Mouse (Mus musculus): ENCODE measurements around the gene Gm26602. TPM values are rescaled to one million over a fixed set of nuclear protein-coding genes. Genes with fewer than 3 reads are reported as not detected.

The Gm26602 gene
- polyA plus RNA-seq, 1 experiment from 2014 or later = 8.9 TPM

GRCm38 (mm10) chr10:79947502-79947901 lies 36.8 kb downstream of the Gm26602 start:
- peak overlapping the region; percentile 31; the same call in 1 of the 2 replicates for H3K9ac ChIP-seq (ENCODE audit: low read length)
- peaks cover 18% of the 10 kb centered on the region for H3K36me3 ChIP-seq (ENCODE audit: control insufficient read depth, insufficient read depth, low read length)
- TF ChIP-seq CTCF (IDR thresholded peaks at IDR 0.05; ENCODE audit: low read depth) (no peak), EP300 (optimal IDR thresholded peaks at IDR 0.05) (no peak)
- H3K4me1 ChIP-seq (replicated peaks; ENCODE audit: control insufficient read depth, insufficient read depth) = peaks cover 5% of the 10 kb centered on the region; the same call in 1 of the 2 replicates
- H3K4me2 ChIP-seq (replicated peaks; ENCODE audit: low read depth) = no peak overlapping the region
- no peaks in the 10 kb centered on the region for H3K9me3 ChIP-seq (ENCODE audit: control insufficient read depth, low read length)
- H3K27me3 ChIP-seq (ENCODE audit: control insufficient read depth, insufficient read depth, low read length) = no peaks in the 10 kb centered on the region
- peak overlapping the region; percentile 86; the same call in 1 of the 2 replicates for H3K27ac ChIP-seq (replicated peaks)
- ATAC-seq (ENCODE audit: low FRiP score, low TSS enrichment) (no peak), DNase-seq (ENCODE audit: low spot score) (no peak)
- 63% methylated on average over 6 of the region's 6 CpGs for WGBS
- no peak overlapping the region for H3K4me3 ChIP-seq (ENCODE audit: low read depth, low read length)

- no peaks in the 10 kb centered on the region for H3K9me3 ChIP-seq (ENCODE audit: control insufficient read depth, low read length)
- no peak overlapping the region for H3K4me2 ChIP-seq (replicated peaks; ENCODE audit: low read depth)
- 89% methylated on average over 4 of the region's 4 CpGs for WGBS
- no peak for TF ChIP-seq EP300 (optimal IDR thresholded peaks at IDR 0.05)
- no peak for TF ChIP-seq CTCF (IDR thresholded peaks at IDR 0.05; ENCODE audit: low read depth)
- H3K36me3 ChIP-seq (ENCODE audit: control insufficient read depth, insufficient read depth, low read length) = peaks cover 24% of the 10 kb centered on the region
- no peaks in the 10 kb centered on the region for H3K27me3 ChIP-seq (ENCODE audit: control insufficient read depth, insufficient read depth, low read length)
- H3K9ac ChIP-seq (ENCODE audit: low read length) = no peak overlapping the region
- no peak overlapping the region for H3K27ac ChIP-seq (replicated peaks)
- ATAC-seq (ENCODE audit: low FRiP score, low TSS enrichment) (no peak), DNase-seq (ENCODE audit: low spot score) (no peak)
- H3K4me3 ChIP-seq (ENCODE audit: low read depth, low read length) = no peak overlapping the region
- peaks cover 3% of the 10 kb centered on the region; the same call in 1 of the 2 replicates for H3K4me1 ChIP-seq (replicated peaks; ENCODE audit: control insufficient read depth, insufficient read depth)
Observed at GRCm38 (mm10) chr10:79949873-79950272, 39.2 kb downstream of the Gm26602 start.

DNA sequence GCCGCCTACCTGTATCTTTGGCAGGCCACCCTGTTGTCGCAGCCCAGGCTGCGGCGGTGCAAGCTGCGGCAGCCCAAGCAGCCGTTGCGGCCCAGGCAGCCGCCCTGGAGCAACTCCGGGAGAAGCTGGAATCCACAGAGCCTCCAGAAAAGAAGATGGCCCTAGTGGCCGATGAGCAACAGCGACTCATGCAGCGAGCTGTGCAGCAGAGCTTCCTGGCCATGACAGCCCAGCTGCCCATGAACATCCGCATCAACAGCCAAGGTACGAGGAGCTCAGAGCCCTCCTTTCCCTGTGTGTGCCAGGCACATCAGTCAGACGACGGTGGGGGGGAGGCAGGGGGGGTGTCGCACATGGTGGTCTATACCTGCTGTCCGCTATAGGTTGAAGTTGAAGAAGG lies 40.0 kb downstream of the Gm26602 start:
- no peak overlapping the region for H3K9ac ChIP-seq (ENCODE audit: low read length)
- peaks cover 24% of the 10 kb centered on the region for H3K36me3 ChIP-seq (ENCODE audit: control insufficient read depth, insufficient read depth, low read length)
- WGBS = 82% methylated on average over 18 of the region's 18 CpGs
- no peak overlapping the region for H3K4me3 ChIP-seq (ENCODE audit: low read depth, low read length)
- no peak overlapping the region for H3K4me2 ChIP-seq (replicated peaks; ENCODE audit: low read depth)
- DNase-seq (ENCODE audit: low spot score) (no peak), ATAC-seq (ENCODE audit: low FRiP score, low TSS enrichment) (no peak)
- no peaks in the 10 kb centered on the region for H3K27me3 ChIP-seq (ENCODE audit: control insufficient read depth, insufficient read depth, low read length)
- H3K9me3 ChIP-seq (ENCODE audit: control insufficient read depth, low read length) = no peaks in the 10 kb centered on the region
- TF ChIP-seq CTCF (IDR thresholded peaks at IDR 0.05; ENCODE audit: low read depth) (no peak), EP300 (optimal IDR thresholded peaks at IDR 0.05) (no peak)
- no peak overlapping the region for H3K27ac ChIP-seq (replicated peaks)
- peaks cover 3% of the 10 kb centered on the region; the same call in 1 of the 2 replicates for H3K4me1 ChIP-seq (replicated peaks; ENCODE audit: control insufficient read depth, insufficient read depth)

DNA sequence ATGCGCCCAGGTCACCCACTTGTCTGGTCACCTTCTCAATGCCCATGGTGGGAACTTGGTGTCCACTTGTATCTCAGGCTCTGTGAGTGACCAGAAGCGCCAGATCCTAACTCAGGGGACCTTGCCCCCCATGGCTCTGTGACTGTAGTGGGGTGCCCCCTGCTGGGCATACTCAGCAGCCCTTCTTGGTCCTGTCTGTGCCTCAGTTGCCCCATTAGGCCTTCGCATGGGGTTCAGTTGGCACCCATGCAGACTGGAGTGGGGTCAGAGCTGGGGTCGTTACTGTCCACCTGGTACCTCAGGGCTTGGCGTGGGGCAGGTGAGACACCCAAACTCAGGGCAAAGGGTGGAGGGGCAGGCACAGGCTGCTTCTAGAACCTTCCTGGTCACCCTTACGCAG lies 43.3 kb downstream of the Gm26602 start:
- ATAC-seq (ENCODE audit: low FRiP score, low TSS enrichment) = 0 out of 2 replicates have a peak, but pooled peaks have one; percentile 10
- Histone ChIP-seq H3K4me1 (replicated peaks; ENCODE audit: control insufficient read depth, insufficient read depth) (no peaks in the 10 kb centered on the region), H3K4me2 (replicated peaks; ENCODE audit: low read depth) (no peak overlapping the region), H3K36me3 (ENCODE audit: control insufficient read depth, insufficient read depth, low read length) (peaks cover 24% of the 10 kb centered on the region), H3K27ac (replicated peaks) (no peak overlapping the region), H3K9ac (ENCODE audit: low read length) (no peak overlapping the region), H3K9me3 (ENCODE audit: control insufficient read depth, low read length) (no peaks in the 10 kb centered on the region), H3K4me3 (ENCODE audit: low read depth, low read length) (no peak overlapping the region), H3K27me3 (ENCODE audit: control insufficient read depth, insufficient read depth, low read length) (no peaks in the 10 kb centered on the region)
- no peak for DNase-seq (ENCODE audit: low spot score)
- TF ChIP-seq CTCF (IDR thresholded peaks at IDR 0.05; ENCODE audit: low read depth) (peak; percentile 79), EP300 (optimal IDR thresholded peaks at IDR 0.05) (no peak)
- 82% methylated on average over 6 of the region's 6 CpGs for WGBS

DNA sequence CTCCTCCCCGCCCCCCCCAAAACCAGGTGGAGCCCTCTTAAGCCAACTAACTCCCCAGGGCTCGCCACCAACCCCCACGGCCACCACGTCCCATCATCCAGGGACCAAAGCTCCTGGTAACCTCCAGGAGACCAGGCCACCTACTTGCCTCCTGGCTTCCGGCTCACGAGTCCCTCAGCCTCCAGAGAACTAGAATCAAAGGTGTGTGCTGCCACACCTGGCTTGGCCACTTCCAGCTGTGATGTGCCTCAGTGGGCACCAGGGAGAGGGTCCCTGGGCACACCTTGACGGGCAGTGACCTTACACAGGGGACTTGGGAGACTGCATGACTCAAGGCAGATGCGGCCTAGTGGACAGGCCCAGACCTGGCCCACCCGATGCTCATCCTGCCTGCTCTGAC lies 45.0 kb downstream of the Gm26602 start:
- peaks cover 16% of the 10 kb centered on the region; the same call in 1 of the 2 replicates for H3K36me3 ChIP-seq (ENCODE audit: control insufficient read depth, insufficient read depth, low read length)
- no peak overlapping the region for H3K27ac ChIP-seq (replicated peaks)
- TF ChIP-seq EP300 (optimal IDR thresholded peaks at IDR 0.05) (no peak), CTCF (IDR thresholded peaks at IDR 0.05; ENCODE audit: low read depth) (no peak)
- H3K27me3 ChIP-seq (ENCODE audit: control insufficient read depth, insufficient read depth, low read length) = no peaks in the 10 kb centered on the region
- ATAC-seq (ENCODE audit: low FRiP score, low TSS enrichment) (no peak), DNase-seq (ENCODE audit: low spot score) (no peak)
- H3K9ac ChIP-seq (ENCODE audit: low read length) = no peak overlapping the region
- H3K4me3 ChIP-seq (ENCODE audit: low read depth, low read length) = no peak overlapping the region
- no peaks in the 10 kb centered on the region for H3K4me1 ChIP-seq (replicated peaks; ENCODE audit: control insufficient read depth, insufficient read depth)
- WGBS = 60% methylated on average over 9 of the region's 9 CpGs
- H3K4me2 ChIP-seq (replicated peaks; ENCODE audit: low read depth) = no peak overlapping the region
- H3K9me3 ChIP-seq (ENCODE audit: control insufficient read depth, low read length) = no peaks in the 10 kb centered on the region

DNA sequence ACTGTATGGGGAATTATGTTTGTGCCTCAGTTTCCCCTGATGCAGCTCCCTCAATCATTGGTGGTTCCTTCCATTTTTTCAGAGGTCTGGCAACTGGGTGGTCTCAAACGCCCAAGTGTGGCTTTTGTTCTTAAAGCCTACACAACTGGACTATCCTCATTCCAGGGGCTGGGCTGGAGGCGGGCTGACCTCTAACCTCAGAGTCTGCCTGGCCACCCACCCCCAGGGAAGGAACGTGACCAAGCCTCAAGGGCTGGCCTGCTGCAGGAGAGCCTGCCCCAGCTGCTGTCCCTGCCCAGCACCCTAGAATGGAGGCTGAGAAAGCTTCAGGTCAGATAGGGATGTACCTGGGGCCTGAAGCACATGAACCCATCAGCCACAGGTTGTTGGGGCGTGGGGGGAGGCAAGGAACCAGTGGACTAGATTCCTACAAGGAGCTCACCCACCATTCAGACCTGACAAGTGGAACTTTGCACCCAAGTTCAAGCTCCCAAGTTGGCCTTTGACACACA lies 46.0 kb downstream of the Gm26602 start:
- no peak overlapping the region for H3K27ac ChIP-seq (replicated peaks)
- H3K9ac ChIP-seq (ENCODE audit: low read length) = no peak overlapping the region
- no peak for ATAC-seq (ENCODE audit: low FRiP score, low TSS enrichment)

More for the DNA sequence above, 46.0 kb downstream of the Gm26602 start:
- Histone ChIP-seq H3K4me3 (ENCODE audit: low read depth, low read length) (no peak overlapping the region), H3K9me3 (ENCODE audit: control insufficient read depth, low read length) (no peaks in the 10 kb centered on the region), H3K4me1 (replicated peaks; ENCODE audit: control insufficient read depth, insufficient read depth) (no peaks in the 10 kb centered on the region), H3K27me3 (ENCODE audit: control insufficient read depth, insufficient read depth, low read length) (no peaks in the 10 kb centered on the region), H3K36me3 (ENCODE audit: control insufficient read depth, insufficient read depth, low read length) (peaks cover 7% of the 10 kb centered on the region), H3K4me2 (replicated peaks; ENCODE audit: low read depth) (no peak overlapping the region)
- TF ChIP-seq CTCF (IDR thresholded peaks at IDR 0.05; ENCODE audit: low read depth) (no peak), EP300 (optimal IDR thresholded peaks at IDR 0.05) (no peak)
- no peak for DNase-seq (ENCODE audit: low spot score)
- 39% methylated on average over 4 of the region's 4 CpGs for WGBS
